Mouse (Mus musculus) lung, postnatal 36 days (tissue): Measurements from ENCODE around the gene Fam122b.

Source experiments
- DNase-seq: peaks from one replicate; pipeline ENCODE4 v3.0.0; 2022; ENCODE audit warnings: mixed read lengths

Gene Fam122b

GRCm38 (mm10) chrX:53196392-53196791 lies 73.2 kb downstream of the Fam122b start:
- DNase-seq, result no peak
